Mouse (Mus musculus): ENCODE data around the gene Tas2r136. TPM values are rescaled to one million over a fixed set of nuclear protein-coding genes. Genes with fewer than 3 reads are reported as not detected.

The Tas2r136 gene
- not detected in 2 replicates for polyA plus RNA-seq (2015; fragmentation: Nextera tagmentation; extraction: Ambion mirVana)

- H3K4me2 ChIP-seq, result no peak within 1 kb of the TSS
- H3K36me3 ChIP-seq, result no peaks in the 10 kb centered on the region
- no peaks in the 10 kb centered on the region for H3K4me1 ChIP-seq
- no peaks in the 10 kb centered on the region for H3K27me3 ChIP-seq
- H3K9ac ChIP-seq, result no peak within 1 kb of the TSS
- no peak for ATAC-seq (replicated peaks; ENCODE audit: low FRiP score)
- no peak within 1 kb of the TSS for H3K27ac ChIP-seq
- no peaks in the 10 kb centered on the region for H3K9me3 ChIP-seq (replicated peaks)
- H3K4me3 ChIP-seq (replicated peaks), result no peak within 1 kb of the TSS
These were observed at the start of gene Tas2r136 for GRCm38 (mm10) chr6:132778062-132778461. Gene Tas2r136, minus strand, starts transcription at chr6:132778162.

GRCm38 (mm10) chr6:132802518-132802917, 24.6 kb upstream of the Tas2r136 start, which contains the start of gene Tas2r117:
Gene Tas2r117, plus strand, starts transcription at chr6:132802818.
- WGBS, result 86% methylated on average over 1 of the region's 1 CpGs

GRCm38 (mm10) chr6:132795393-132795792, 17.4 kb upstream of the Tas2r136 start:
- H3K9me3 ChIP-seq (replicated peaks), result peaks cover 19% of the 10 kb centered on the region
- 0 out of 2 replicates have a peak overlapping the region, but pooled peaks have one; percentile 54 for H3K27ac ChIP-seq
- 0% methylated on average over 1 of the region's 1 CpGs for WGBS

More at GRCm38 (mm10) chr6:132802518-132802917, 24.6 kb upstream of the Tas2r136 start, which contains the start of gene Tas2r117:
- no peak for ATAC-seq (replicated peaks; ENCODE audit: low FRiP score)
- no peaks in the 10 kb centered on the region for H3K36me3 ChIP-seq
- H3K27me3 ChIP-seq, result no peaks in the 10 kb centered on the region
- no peaks in the 10 kb centered on the region for H3K4me1 ChIP-seq
- H3K9ac ChIP-seq, result no peak within 1 kb of the TSS
- H3K27ac ChIP-seq, result no peak within 1 kb of the TSS
- no peak within 1 kb of the TSS for H3K4me3 ChIP-seq (replicated peaks)
- no peak within 1 kb of the TSS for H3K4me2 ChIP-seq
- H3K9me3 ChIP-seq (replicated peaks), result no peaks in the 10 kb centered on the region

GRCm38 (mm10) chr6:132761831-132762230, 16.1 kb downstream of the Tas2r136 start, which contains the start of gene Tas2r102:
Gene Tas2r102, plus strand, starts transcription at chr6:132762131.
- Histone ChIP-seq H3K9me3 (replicated peaks) (no peaks in the 10 kb centered on the region), H3K4me3 (replicated peaks) (no peak within 1 kb of the TSS), H3K27ac (no peak within 1 kb of the TSS), H3K4me1 (no peaks in the 10 kb centered on the region), H3K9ac (no peak within 1 kb of the TSS), H3K27me3 (no peaks in the 10 kb centered on the region), H3K4me2 (no peak within 1 kb of the TSS), H3K36me3 (no peaks in the 10 kb centered on the region)
- no peak for ATAC-seq (replicated peaks; ENCODE audit: low FRiP score)
- 90% methylated on average over 2 of the region's 2 CpGs for WGBS

More at GRCm38 (mm10) chr6:132795393-132795792, 17.4 kb upstream of the Tas2r136 start:
- H3K4me3 ChIP-seq (replicated peaks), result no peak overlapping the region
- no peak overlapping the region for H3K4me2 ChIP-seq
- peak; percentile 98 for ATAC-seq (replicated peaks; ENCODE audit: low FRiP score)
- H3K9ac ChIP-seq, result no peak overlapping the region
- H3K4me1 ChIP-seq, result 0 out of 2 replicates have a peak, but pooled peaks cover 3% of the 10 kb centered on the region
- H3K36me3 ChIP-seq, result no peaks in the 10 kb centered on the region
- H3K27me3 ChIP-seq, result no peaks in the 10 kb centered on the region

- Histone ChIP-seq H3K9me3 (replicated peaks) (no peaks in the 10 kb centered on the region), H3K27ac (no peak within 1 kb of the TSS), H3K9ac (no peak within 1 kb of the TSS), H3K27me3 (no peaks in the 10 kb centered on the region), H3K36me3 (no peaks in the 10 kb centered on the region), H3K4me2 (no peak within 1 kb of the TSS), H3K4me1 (no peaks in the 10 kb centered on the region), H3K4me3 (replicated peaks) (no peak within 1 kb of the TSS)
- WGBS, result 83% methylated on average over 1 of the region's 1 CpGs
- ATAC-seq (replicated peaks; ENCODE audit: low FRiP score), result no peak
These were observed 23.5 kb downstream of the Tas2r136 start, which contains the start of gene Tas2r124 for GRCm38 (mm10) chr6:132754430-132754829. Gene Tas2r124, plus strand, starts transcription at chr6:132754730.

GRCm38 (mm10) chr6:132750206-132750605, 27.8 kb downstream of the Tas2r136 start:
- H3K4me3 ChIP-seq (replicated peaks), result no peak overlapping the region
- H3K27me3 ChIP-seq, result no peaks in the 10 kb centered on the region
- no peaks in the 10 kb centered on the region for H3K4me1 ChIP-seq
- no peaks in the 10 kb centered on the region for H3K36me3 ChIP-seq
- ATAC-seq (replicated peaks; ENCODE audit: low FRiP score), result no peak
- 85% methylated on average over 2 of the region's 2 CpGs for WGBS
- H3K9me3 ChIP-seq (replicated peaks), result no peaks in the 10 kb centered on the region
- no peak overlapping the region for H3K27ac ChIP-seq
- H3K4me2 ChIP-seq, result no peak overlapping the region
- no peak overlapping the region for H3K9ac ChIP-seq

GRCm38 (mm10) chr6:132737935-132738334, 40.0 kb downstream of the Tas2r136 start, which contains the start of gene Tas2r115:
Gene Tas2r115, minus strand, starts transcription at chr6:132738035.
- H3K4me1 ChIP-seq, result no peaks in the 10 kb centered on the region
- H3K27me3 ChIP-seq, result no peaks in the 10 kb centered on the region
- no peaks in the 10 kb centered on the region for H3K9me3 ChIP-seq (replicated peaks)
- no peak within 1 kb of the TSS for H3K4me3 ChIP-seq (replicated peaks)
- no peak for ATAC-seq (replicated peaks; ENCODE audit: low FRiP score)
- no peak within 1 kb of the TSS for H3K27ac ChIP-seq
- 72% methylated on average over 2 of the region's 2 CpGs for WGBS
- H3K36me3 ChIP-seq, result no peaks in the 10 kb centered on the region
- H3K9ac ChIP-seq, result no peak within 1 kb of the TSS
- H3K4me2 ChIP-seq, result no peak within 1 kb of the TSS

Other genes starting within 250 kb of the Tas2r136 start
- not detected in 2 replicates for gene Prh1, start 208.4 kb downstream of the Tas2r136 start, polyA plus RNA-seq (2015; fragmentation: Nextera tagmentation; extraction: Ambion mirVana)
- gene Prp2, start 182.2 kb downstream of the Tas2r136 start, polyA plus RNA-seq (2015; fragmentation: Nextera tagmentation; extraction: Ambion mirVana), result not detected in 2 replicates
- gene A630073D07Rik, start 126.6 kb downstream of the Tas2r136 start, polyA plus RNA-seq (2015; fragmentation: Nextera tagmentation; extraction: Ambion mirVana), result not detected in 2 replicates
- gene Tas2r120, start 121.2 kb downstream of the Tas2r136 start, polyA plus RNA-seq (2015; fragmentation: Nextera tagmentation; extraction: Ambion mirVana), result not detected in 2 replicates
- gene Tas2r121, start 77.2 kb downstream of the Tas2r136 start, polyA plus RNA-seq (2015; fragmentation: Nextera tagmentation; extraction: Ambion mirVana), result not detected in 2 replicates
- not detected in 2 replicates for gene Tas2r122, start 66.2 kb downstream of the Tas2r136 start, polyA plus RNA-seq (2015; fragmentation: Nextera tagmentation; extraction: Ambion mirVana)
- not detected in 2 replicates for gene Tas2r115, start 40.1 kb downstream of the Tas2r136 start, polyA plus RNA-seq (2015; fragmentation: Nextera tagmentation; extraction: Ambion mirVana)
- gene Tas2r124, start 23.4 kb downstream of the Tas2r136 start, polyA plus RNA-seq (2015; fragmentation: Nextera tagmentation; extraction: Ambion mirVana), result not detected in 2 replicates
- gene Tas2r102, start 16.0 kb downstream of the Tas2r136 start, polyA plus RNA-seq (2015; fragmentation: Nextera tagmentation; extraction: Ambion mirVana), result not detected in 2 replicates
- gene Tas2r117, start 24.7 kb upstream of the Tas2r136 start, polyA plus RNA-seq (2015; fragmentation: Nextera tagmentation; extraction: Ambion mirVana), result not detected in 2 replicates
- gene Tas2r123, start 69.0 kb upstream of the Tas2r136 start, polyA plus RNA-seq (2015; fragmentation: Nextera tagmentation; extraction: Ambion mirVana), result not detected in 2 replicates
- gene Tas2r116, start 77.3 kb upstream of the Tas2r136 start, polyA plus RNA-seq (2015; fragmentation: Nextera tagmentation; extraction: Ambion mirVana), result not detected in 2 replicates
- not detected in 2 replicates for gene Tas2r110, start 89.8 kb upstream of the Tas2r136 start, polyA plus RNA-seq (2015; fragmentation: Nextera tagmentation; extraction: Ambion mirVana)
- gene Tas2r113, start 114.8 kb upstream of the Tas2r136 start, polyA plus RNA-seq (2015; fragmentation: Nextera tagmentation; extraction: Ambion mirVana), result not detected in 2 replicates
- not detected in 2 replicates for gene Tas2r125, start 131.5 kb upstream of the Tas2r136 start, polyA plus RNA-seq (2015; fragmentation: Nextera tagmentation; extraction: Ambion mirVana)
- gene Tas2r129, start 172.9 kb upstream of the Tas2r136 start, polyA plus RNA-seq (2015; fragmentation: Nextera tagmentation; extraction: Ambion mirVana), result not detected in 2 replicates
- not detected in 2 replicates for gene Tas2r131, start 179.8 kb upstream of the Tas2r136 start, polyA plus RNA-seq (2015; fragmentation: Nextera tagmentation; extraction: Ambion mirVana)
- not detected in 2 replicates for gene Tas2r109, start 202.8 kb upstream of the Tas2r136 start, polyA plus RNA-seq (2015; fragmentation: Nextera tagmentation; extraction: Ambion mirVana)

Measured in kidney, embryonic 15.5 days (tissue).